Mouse (Mus musculus) hindbrain, embryonic 14.5 days (tissue): ENCODE results near the gene Cyp2b23. TPM values are rescaled to one million over a fixed set of nuclear protein-coding genes. Genes with fewer than 3 reads are reported as not detected.

ENCODE experiments used
- polyA plus RNA-seq: library from polyadenylated mRNA; unstranded; fragments of >200 nt; fragmentation: Nextera tagmentation; extraction: Ambion mirVana; gene quantifications from 2 replicates; pipeline ENCODE4 v1.2.1, GENCODE M21; 2014

The Cyp2b23 gene
- polyA plus RNA-seq, 1 experiment from 2014 or later, result not detected

Other genes starting within 250 kb of the Cyp2b23 start
- gene Nlrp9a, start 151.4 kb downstream of the Cyp2b23 start, polyA plus RNA-seq, result not detected in 2 replicates
- not detected in 2 replicates for gene Vmn1r185, start 68.0 kb downstream of the Cyp2b23 start, polyA plus RNA-seq
- gene Cyp2b19, start 70.7 kb upstream of the Cyp2b23 start, polyA plus RNA-seq, result 0.56 and 0.77 TPM in 2 replicates
- not detected in 2 replicates for gene Cyp2g1, start 122.5 kb upstream of the Cyp2b23 start, polyA plus RNA-seq
- gene Cyp2a5, start 148.9 kb upstream of the Cyp2b23 start, polyA plus RNA-seq, result 1.3 TPM in 2 replicates